28 mouse cellular contexts compared by ENCODE assay signal in the genomic region with DNA sequence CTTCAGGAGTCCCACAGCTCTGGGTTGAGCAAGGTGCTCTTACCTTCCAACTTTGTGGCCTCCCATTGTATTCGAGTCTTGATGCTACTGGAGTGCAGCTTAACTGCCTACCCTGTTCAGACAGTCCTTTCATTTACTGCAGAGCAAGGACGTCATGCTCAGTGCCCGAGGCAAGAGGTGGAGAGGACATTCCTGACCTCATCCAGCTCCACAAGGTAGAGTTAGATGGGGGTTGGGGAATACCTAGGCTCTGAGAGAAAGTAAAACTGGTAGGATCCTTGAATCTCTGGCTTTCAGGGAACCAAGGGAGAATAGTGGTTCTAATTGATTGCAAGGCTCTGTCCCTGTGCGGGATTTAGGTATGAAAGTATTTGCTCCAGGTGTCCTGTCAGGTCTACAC. TPM values are rescaled to one million over a fixed set of nuclear protein-coding genes. Genes with fewer than 3 reads are reported as not detected.
"Had no signal": no experiment of that assay in that cellular context is flagged by ENCODE, and none has a peak within 500 bp of the region (broad histone marks: within the 10 kb centered on the region; RNA-seq: fewer than 3 reads in every experiment).

A gene (minus strand): TSS at position 101 of the 400 bp plus-strand sequence.

- DNase-seq: heart, postnatal 10 days; heart, postnatal 14 days; heart, postnatal 36 days; heart, postnatal 4 days; kidney, adult 11 months; kidney, adult 18-20 months; kidney, adult 2 months; kidney, adult 8-10 months; kidney, adult 9 months; kidney, postnatal 10 days; kidney, postnatal 14 days; kidney, postnatal 25 days; kidney, postnatal 36 days; kidney, postnatal 4 days; layer of hippocampus, adult 9-11 months; layer of hippocampus, postnatal 36 days had no signal

RNA-seq across cellular contexts. Expression of the gene that starts here (rescaled TPM):
- total RNA-seq: heart, postnatal 10 days; heart, postnatal 14 days; heart, postnatal 25 days; heart, postnatal 36 days; heart, postnatal 4 days; hematopoietic stem cell, adult 5-6 weeks; hindbrain, postnatal 0 days; layer of hippocampus, adult 18-20 months; layer of hippocampus, adult 2 months; layer of hippocampus, adult 8-10 months; layer of hippocampus, postnatal 10 days; layer of hippocampus, postnatal 14 days; layer of hippocampus, postnatal 25 days; layer of hippocampus, postnatal 36 days; left cerebral cortex, adult 18-20 months; left cerebral cortex, adult 2 months; left cerebral cortex, adult 8-10 months had no signal
